Mouse (Mus musculus): ENCODE measurements around the gene Cetn2.

Cetn2 gene

DNA sequence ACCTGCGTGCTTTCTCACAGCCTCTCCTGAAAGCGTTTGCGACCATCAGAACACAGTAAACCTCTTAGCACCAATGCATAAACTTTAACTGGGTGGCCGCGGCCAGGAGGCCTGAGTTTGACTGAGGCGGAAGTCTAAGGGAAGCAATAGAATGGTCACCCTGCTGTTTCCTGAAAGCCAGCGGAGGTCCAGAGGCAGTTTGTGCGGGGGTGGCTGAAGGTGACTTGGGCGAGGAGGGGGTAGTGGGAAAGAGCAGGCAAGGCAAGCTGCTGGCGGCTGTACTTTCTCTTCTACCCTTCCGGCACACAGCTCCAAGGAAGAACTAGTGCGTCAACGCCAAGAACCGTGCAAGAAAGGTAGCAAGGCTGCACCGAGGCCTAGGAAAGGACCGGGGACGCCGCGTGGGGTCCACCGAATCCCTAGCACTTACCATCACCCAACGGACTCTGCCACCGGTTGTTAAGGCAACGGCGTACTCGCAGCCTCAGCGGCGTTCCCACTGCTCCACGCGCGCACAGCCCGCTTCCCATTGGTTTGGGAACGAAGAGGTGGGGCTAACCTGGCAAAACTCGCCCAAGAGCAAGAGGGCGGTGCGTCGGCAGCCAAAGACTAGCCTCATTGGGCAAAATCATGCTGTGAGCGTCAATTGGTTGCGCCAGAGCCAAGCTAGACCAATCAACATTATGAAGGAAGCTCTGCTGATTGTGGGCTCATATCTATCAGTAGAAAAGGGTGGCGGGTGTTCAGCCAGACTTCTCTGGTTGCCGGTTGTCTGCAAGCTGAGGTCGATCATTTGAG lies at the start of gene Cetn2, which contains the start of gene Nsdhl:
TSS of gene Cetn2 (minus strand) at position 528 of the 798 bp plus-strand sequence.
TSS of gene Nsdhl (plus strand) at position 674 of the 798 bp plus-strand sequence.
- DNase-seq, result peak; percentile 67 to 74

DNA sequence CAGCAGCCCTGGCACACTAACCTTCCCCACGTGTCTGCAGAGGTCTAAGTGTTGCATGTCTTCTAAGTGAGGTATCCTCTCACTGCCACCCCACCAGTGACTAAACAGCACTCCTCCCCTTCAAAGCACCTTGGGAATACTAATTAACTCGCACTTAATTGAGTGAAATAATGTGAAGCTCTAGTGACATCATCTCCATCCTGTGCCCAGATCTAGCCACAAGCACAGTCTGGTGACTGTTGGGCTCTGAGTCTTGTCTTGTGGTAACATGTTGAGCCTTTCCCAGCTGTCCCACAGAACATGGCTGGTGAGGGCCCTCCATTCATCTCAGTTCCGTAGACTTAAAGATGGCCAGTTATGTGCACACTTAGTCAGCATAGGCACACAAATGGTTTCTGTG lies 44.5 kb upstream of the Cetn2 start:
- DNase-seq, result no peak

DNA sequence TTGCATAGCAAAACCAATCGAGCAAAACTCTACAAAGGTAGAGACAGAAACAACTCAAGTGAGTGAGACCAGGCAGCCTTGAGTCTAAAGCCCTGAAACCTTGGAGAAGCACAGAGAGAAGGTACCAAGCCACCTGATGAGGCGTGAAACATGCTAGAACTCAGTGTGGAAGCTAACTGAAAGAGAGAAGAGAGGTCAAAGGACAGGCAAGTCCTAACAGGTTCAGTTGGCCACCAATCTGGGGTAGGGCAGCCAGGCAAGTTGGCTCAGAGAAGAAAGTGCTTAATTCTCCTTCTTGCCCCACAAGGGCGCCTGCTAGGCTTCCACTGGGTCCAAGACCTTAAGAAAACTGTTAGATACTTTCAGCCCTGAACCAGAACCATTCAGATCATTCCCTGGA lies 43.3 kb upstream of the Cetn2 start:
- no peak for DNase-seq

DNA sequence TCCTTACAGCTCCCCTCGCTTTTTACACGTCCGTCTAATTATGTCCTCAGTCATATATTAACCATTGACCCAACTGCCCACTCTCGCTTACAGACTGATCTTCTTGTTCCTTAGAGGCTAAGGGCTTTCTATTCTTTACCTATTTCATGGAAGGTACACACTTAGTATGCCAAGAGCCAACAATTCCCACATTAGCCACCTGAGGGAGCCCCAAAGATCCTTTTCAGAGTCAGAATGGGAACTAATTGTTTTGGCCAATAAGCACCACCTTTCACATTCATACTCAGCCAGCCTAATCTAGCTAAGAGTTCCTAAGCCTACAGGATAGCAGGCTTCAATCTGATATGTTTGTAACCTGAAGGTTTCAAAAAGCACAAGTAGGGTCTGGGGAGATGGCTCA lies 42.2 kb upstream of the Cetn2 start:
- no peak for DNase-seq

DNA sequence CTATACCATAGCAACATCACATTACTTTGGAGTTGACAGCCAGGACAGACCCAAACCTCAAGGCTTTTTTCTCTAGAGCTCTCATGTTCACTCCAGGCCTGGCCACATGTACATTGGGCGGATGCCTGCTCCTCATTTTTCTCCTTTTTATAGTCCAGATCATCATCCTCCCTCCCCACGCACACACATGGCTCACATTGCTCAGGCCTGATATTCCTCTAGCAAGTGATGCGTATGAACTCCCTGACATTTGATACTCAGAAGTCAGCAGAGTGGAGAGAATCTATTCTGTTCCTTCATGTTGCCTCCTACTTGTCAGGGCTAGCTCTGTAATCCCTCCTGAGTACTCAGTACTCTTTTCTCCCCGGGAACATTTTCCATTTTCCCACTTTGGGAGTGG lies 38.3 kb upstream of the Cetn2 start:
- DNase-seq, result no peak

DNA sequence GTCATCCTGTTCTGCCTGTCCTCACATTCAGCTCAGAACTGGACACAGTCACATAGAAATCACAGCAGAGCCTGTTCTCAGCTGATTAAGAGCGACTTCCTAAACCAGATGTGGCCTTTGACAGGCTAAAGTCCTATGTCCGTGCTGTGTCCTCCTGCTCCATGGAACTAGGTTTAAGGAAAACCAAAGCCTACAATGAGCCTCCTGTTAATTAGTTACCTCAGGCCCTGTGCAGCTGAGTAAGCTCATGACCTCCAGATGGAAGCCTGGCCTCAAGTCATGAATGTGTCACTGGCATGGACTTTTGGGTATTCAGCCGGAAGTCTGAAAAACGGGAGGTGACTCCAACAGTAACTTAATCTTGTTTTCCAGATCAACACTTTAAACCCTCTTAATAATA lies 35.3 kb upstream of the Cetn2 start:
- DNase-seq, result no peak

DNA sequence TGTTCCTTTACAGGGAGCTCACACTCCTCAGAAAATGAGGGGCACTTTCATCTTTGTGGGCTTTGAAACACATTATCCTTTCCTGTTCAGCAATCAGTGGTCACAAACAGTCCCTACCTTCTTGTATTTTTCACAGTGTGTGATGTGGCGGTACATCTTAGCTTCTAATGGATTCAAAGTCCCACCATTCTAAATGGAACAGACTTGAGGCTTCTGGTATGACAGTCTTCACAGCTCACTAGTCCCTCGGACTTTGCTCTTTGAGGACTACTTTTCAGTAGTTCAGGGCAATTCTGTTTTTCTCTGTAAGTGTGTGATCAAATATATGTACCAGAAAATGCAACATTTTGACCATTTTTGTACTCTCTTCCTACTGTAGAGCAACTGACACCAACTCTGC lies 3.2 kb upstream of the Cetn2 start:
- DNase-seq, result no peak

DNA sequence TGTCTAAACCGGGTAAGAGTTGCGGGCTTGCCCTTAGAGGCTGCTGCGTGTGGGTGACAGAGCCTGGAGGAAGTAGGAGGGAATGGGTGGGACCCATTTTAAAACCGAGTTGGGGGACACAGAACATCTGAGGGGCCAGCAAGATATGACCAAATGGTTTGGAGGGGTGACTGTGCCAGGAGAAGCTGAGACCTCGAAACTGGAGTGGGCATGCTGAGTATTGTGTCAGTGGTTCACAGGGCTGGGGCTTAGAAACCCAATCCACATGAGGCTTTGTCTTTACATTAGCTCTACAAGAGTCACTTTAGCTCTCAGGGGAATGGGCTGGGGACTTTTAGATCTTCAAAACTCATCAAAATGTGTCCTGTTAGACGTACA lies 460 bp upstream of the Cetn2 start:
- no peak for DNase-seq

DNA sequence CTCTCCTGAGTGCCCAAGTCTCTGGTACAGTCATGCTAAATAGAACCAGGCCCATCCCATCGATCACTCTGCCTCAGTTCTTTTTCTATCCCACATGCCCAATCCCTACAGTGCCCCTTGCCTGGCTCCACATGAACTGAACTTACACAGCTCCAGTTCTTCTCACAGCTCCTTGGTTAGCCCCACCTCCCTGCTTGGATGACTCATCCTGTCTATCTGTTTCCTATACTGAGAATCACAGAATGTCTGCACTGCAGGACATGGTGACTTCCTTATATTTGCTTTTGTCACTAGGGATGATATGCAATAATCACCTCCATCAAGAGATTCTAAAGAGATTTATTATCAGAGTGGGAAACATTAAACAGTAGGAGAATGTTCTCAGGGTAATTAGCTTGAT lies 6.6 kb downstream of the Cetn2 start:
- DNase-seq, result no peak

DNA sequence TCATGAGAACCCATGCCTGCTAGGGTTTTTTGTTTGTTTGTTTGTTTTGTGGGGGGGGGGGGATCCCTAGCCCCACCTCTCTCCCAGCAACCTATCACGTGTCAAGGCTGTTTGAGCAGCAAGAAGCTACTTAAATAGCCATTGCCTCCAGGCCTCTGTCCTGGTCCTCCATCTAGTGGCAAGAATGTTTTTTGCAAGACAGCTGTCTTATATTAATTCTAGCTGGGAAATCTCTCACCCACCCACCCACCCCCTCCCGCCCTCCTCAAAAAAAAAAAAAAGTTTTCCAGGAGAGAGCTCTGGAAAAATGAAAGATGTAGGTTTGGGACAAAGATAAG lies 9.8 kb downstream of the Cetn2 start:
- DNase-seq, result no peak

DNA sequence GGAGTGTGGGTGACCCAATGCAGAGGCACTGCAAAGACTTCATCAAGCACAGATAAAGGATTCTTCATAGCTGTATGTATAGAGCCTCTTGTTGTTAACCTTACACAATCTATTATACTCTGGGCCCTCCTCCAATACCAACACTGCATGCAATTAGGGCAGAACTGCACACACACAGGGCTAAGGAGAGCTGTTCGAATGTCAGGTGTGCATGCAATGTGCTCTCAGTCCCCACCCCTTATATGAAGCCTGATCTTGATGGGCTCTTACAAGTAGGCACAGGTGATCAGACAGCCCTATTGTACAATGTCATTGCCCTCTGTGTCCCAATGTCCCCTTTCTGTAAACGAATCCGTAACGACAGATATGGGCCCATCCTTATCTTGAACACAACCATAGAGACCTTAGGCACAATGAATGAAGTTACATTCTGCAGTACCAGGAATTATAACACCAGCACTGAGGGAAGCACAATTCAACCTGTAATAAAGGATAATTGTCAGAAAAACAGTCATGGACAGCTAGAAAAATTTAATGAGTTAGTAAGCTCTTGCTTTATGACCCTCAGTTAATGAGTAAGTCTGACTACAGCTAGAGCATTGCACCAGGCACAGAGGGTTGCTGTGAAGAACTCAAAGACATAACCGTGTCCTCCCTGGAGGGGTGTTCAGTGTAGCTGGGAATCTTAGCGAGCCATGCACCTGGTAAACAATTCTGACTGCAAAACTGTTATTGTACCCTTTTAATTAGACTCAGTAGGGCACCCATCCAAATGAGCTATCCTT lies 10.4 kb downstream of the Cetn2 start:
- DNase-seq, result no peak

DNA sequence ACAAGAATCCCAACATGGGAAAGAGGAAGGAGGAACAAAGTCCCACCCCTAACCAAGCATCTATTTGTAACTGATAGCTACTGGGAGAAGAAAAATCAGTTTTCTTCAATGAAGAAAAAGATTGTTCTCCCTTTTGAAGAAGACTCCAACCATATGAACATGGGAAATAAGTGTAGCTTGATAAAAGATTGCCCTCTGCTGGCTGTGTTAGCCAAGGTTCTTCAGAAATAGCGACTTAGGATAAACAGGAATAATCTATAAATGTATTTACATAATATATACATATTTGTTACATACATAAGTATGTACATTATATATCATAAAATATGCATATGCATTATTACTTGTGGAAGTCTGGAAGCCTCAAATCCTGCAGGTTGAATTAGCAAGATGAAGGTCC lies 15.7 kb downstream of the Cetn2 start:
- no peak for DNase-seq

DNA sequence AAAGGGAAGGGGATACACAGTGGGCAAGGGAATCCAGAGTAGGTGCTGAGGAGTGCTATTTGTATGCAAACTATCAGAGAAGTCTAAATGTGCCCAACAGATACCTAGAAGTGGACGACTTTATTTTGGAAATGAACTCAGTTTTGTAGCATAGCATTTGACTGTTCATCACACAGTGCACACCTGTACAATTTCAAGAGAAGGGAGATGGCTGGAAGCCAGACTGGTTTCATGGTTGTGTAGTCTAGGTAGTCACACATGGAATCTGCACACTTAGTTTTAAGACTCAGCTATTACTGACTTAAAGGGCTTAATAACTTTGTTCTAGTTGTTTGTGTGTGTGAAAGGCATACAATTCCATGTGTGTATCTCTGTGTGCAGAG lies 22.2 kb downstream of the Cetn2 start:
- DNase-seq, result no peak

DNA sequence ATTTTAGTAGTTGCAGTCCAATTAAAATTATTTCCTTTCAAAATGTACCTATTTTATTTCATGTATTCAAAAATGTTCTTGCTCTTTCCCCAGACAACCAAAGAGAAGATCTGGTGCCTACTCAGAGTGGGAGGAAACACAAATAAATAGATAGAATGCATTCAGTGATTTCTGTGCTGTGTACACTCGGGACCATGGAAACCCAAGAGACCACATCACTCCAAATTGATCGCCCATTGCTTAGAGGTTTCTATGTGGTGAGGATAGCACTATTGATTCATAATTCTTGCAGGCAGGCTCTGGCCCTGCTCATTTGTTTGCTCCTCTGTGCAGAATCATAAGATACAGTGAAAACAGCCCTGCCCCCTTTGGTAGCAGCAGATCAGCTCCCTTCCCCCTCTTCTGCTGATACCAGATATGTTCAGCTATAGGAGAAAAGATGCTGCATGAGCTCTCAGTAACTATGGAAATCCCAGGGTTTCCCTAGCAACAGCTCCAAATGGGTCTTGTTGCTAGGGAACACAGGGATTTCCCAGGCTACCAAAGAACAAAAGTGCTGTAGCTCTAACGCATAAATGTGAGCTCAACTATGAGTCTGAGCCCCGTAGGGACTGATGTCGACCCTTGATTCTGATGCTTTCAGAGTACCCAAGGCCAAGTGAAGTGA lies 22.7 kb downstream of the Cetn2 start:
- no peak for DNase-seq

All from spleen, adult 18-20 months (tissue).